Mouse (Mus musculus): Measurements from ENCODE around the gene Mylk. TPM values are rescaled to one million over a fixed set of nuclear protein-coding genes. Genes with fewer than 3 reads are reported as not detected.

Gene Mylk
- 34.1 TPM for polyA plus RNA-seq (2014; fragmentation: Illumina TruSeq; extraction: RNeasy Lipid Tissue Mini Kit (QIAGEN cat#74804); ENCODE audit: low read depth, low replicate concordance)

DNA sequence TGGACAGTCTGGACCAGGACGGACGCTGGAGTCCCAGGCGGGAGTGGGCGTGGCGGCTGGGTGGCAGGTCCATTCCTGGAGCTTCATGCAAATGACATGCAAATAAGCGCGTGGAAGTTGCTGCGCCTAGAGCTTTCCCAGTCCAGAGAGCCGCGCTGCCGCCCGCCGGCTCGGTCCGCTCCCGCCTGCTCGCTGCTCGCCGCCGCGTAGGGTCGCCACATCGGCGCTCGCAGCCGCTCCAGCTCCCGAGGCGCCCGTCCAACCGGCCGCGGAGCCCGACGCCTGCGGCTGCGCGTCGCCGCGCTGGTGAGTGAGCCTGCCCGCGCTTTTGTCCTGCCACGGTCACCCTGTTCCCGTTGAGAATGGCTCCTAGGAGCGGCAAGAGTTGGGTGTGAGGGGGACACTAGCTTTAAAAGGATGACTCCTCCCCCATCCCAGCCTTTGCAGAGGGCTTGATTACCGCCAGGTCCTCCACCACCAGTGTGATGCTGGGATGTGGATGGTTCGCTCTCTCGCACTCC lies at the start of gene Mylk:
TSS of gene Mylk (plus strand) at position 146 of the 521 bp plus-strand sequence.

DNA sequence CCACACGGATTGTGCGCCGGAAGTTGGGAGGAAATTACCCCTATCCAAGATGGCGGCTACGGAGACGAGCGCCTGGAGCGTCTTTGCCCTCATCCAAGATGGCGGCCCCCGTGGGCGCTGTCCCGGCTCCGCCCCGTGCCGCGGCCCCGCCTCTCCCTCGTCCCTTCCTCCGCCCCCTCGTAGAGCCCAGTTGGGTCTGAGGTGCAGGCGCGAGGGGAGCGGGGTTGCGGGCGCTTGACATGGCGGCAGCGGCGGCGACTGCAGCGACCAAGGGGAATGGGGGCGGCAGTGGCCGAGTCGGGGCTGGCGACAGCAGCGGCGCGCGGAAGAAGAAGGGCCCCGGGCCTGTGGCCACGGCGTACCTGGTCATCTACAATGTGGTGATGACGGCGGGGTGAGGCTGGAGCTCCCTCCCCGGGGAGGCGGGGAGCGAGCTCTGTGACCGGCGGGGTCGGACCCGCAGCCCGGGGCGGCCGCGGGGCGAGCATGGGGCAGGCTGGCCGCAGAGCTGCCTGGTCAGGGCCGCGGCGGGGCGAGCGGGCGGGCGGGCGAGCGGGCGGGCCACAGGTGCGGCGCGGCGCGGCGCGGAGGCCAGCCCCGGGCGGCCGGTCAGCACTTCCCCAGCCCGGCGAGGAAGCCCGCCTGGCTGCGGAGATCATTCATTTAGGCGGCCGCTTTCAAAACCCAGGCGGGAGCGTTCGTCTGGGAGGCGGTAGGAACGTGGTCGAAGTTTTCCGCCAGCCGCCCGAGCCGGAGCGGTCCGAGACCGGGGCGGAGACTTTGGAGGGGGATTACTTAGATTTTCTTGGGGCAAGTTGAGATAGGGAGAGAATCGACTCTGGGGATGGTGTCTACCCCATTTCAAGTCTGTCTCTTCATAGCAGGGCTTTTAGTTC lies 277.5 kb downstream of the Mylk start, which contains the start of gene Hacd2:
TSS of gene Hacd2 (plus strand) at position 187 of the 896 bp plus-strand sequence.

Other genes starting within 250 kb of the Mylk start
- 7.6 TPM for gene Kalrn, start 171.7 kb upstream of the Mylk start, polyA plus RNA-seq (2014; fragmentation: Illumina TruSeq; extraction: RNeasy Lipid Tissue Mini Kit (QIAGEN cat#74804); ENCODE audit: low read depth, low replicate concordance)
- not detected for gene Ropn1, start 95.3 kb upstream of the Mylk start, polyA plus RNA-seq (2014; fragmentation: Illumina TruSeq; extraction: RNeasy Lipid Tissue Mini Kit (QIAGEN cat#74804); ENCODE audit: low read depth, low replicate concordance)
- gene Ccdc14, start 54.6 kb upstream of the Mylk start, polyA plus RNA-seq (2014; fragmentation: Illumina TruSeq; extraction: RNeasy Lipid Tissue Mini Kit (QIAGEN cat#74804); ENCODE audit: low read depth, low replicate concordance): 2.2 TPM

Data from kidney, adult 10 weeks (tissue).